Mouse (Mus musculus): ENCODE results near the gene Cnst. TPM values are rescaled to one million over a fixed set of nuclear protein-coding genes. Genes with fewer than 3 reads are reported as not detected.
"Not testable (repeated sequence)": the region's sequence is repeated elsewhere in the genome, so short reads cannot be mapped to it uniquely, and the experiment has no call there.

Gene Cnst
- polyA plus RNA-seq, 1 experiment: 25.8 TPM

DNA sequence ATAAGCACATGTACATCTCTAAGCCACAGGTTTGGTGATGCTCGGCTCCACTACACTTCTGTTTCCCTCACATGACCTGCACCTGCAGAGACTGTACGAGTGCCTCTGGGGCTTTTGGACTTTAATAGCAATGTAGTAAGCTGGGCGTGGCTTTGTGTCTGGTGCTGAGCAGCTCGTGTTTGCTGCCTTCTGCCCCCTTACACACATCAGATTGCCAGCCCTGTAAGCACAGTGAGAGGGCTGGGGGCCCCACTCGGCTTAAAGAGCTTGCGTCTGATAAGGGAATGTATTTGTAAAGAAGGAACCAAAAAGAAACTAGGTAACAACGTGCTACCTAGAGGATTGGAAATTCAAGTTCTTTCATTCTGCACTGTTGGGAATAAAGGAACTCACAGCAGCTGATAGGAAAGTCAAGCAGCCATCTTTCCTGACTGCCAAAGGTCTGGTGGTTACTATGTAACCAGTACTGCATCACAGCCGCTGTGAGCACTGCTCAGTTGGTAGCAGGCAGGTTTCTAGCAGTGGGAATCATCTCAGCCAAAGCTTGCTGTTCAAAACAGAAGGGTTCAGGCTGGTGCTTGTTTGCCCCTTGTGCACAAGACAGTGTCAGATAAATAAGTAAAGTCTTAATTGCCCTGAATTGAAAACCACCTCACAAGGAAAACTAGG lies 82.4 kb downstream of the Cnst start:
- Histone ChIP-seq H3K4me1 (ENCODE audit: control insufficient read depth, insufficient read depth, low read length) (no peaks in the 10 kb centered on the region), H3K4me3 (ENCODE audit: insufficient read depth, low read length) (no peak overlapping the region), H3K27ac (ENCODE audit: insufficient read depth, low read length) (no peak overlapping the region)
- TF ChIP-seq CTCF (IDR thresholded peaks at IDR 0.05; ENCODE audit: extremely low read depth, insufficient read depth, low read length): no peak
- TF ChIP-seq POLR2A (IDR thresholded peaks at IDR 0.05; ENCODE audit: extremely low read depth, insufficient read depth, low read length): no peak

DNA sequence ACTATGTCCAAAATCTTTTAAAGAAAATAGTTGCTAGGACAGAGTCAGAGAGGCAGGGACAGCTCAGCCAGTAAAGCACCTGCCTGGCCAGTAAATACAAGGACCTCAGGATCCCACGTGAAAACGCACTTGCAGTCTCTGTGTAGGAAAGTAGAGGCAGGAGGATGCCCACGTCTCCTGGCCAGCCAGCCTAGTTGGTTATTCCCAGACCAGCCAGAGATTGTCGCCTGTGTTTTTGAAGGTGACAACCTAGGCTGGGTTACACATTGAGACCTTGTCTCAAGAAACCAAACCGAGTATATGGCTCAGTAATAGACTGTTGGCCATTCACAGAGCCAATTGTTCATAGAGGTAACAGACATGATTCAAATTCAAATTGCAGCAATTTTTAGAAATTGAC lies 83.1 kb downstream of the Cnst start:
- H3K27ac ChIP-seq (ENCODE audit: insufficient read depth, low read length): no peak overlapping the region
- TF ChIP-seq POLR2A (IDR thresholded peaks at IDR 0.05; ENCODE audit: extremely low read depth, insufficient read depth, low read length) (no peak), CTCF (IDR thresholded peaks at IDR 0.05; ENCODE audit: extremely low read depth, insufficient read depth, low read length) (no peak)
- no peaks in the 10 kb centered on the region for H3K4me1 ChIP-seq (ENCODE audit: control insufficient read depth, insufficient read depth, low read length)
- H3K4me3 ChIP-seq (ENCODE audit: insufficient read depth, low read length): no peak overlapping the region

DNA sequence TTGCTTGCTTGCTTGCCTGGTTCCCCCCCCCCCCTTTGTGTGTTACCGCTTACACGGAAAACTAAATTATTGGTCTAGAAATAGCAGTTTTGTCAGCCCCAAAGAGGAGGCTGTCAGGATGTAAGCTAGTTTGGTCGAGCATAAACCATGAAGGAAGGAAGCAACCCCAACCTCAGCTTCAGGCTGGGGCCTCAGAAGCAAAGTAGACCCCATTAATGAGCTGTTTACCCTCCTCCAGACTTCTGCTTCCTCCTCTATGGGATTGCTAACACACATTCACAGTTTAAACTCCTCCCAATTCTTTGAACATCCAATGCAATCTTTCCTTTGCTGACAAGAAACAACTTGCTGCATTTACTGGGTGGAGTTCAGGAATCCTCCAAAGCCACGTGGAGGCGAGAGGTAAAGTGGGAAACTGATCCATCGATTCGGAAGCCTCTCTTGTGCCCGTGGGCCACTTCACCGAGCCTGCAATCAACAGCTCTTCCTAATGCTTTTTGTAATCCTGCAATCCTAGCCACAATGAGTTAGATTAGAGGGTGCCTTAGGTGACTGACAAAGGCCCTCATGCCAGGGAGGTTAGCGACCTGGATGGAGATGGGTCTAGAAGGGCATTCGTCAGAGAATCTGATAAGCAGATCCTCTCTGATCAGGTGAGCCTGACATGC lies 86.7 kb downstream of the Cnst start:
- Histone ChIP-seq H3K27ac (ENCODE audit: insufficient read depth, low read length) (no peak overlapping the region), H3K4me1 (ENCODE audit: control insufficient read depth, insufficient read depth, low read length) (no peaks in the 10 kb centered on the region), H3K4me3 (ENCODE audit: insufficient read depth, low read length) (no peak overlapping the region)
- TF ChIP-seq POLR2A (IDR thresholded peaks at IDR 0.05; ENCODE audit: extremely low read depth, insufficient read depth, low read length): no peak
- TF ChIP-seq CTCF (IDR thresholded peaks at IDR 0.05; ENCODE audit: extremely low read depth, insufficient read depth, low read length): no peak

DNA sequence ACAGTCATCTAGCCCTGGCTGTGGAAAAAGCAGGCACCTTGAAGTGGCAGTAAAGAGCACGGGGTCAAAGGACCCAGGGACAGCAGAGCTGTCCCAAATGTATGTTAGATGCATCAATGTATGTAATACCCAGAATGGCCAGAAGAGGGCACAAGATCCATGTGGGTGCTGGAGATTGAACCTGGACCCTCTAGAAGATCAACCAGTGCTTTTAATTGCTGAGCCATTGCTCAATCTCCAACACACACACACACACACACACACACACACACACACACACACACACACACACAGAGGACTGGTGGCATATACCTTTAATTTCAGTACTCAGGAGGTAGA lies 87.2 kb downstream of the Cnst start:
- no peak overlapping the region for H3K4me3 ChIP-seq (ENCODE audit: insufficient read depth, low read length)
- no peak overlapping the region for H3K27ac ChIP-seq (ENCODE audit: insufficient read depth, low read length)
- TF ChIP-seq POLR2A (IDR thresholded peaks at IDR 0.05; ENCODE audit: extremely low read depth, insufficient read depth, low read length) (no peak), CTCF (IDR thresholded peaks at IDR 0.05; ENCODE audit: extremely low read depth, insufficient read depth, low read length) (peak; percentile 45)
- H3K4me1 ChIP-seq (ENCODE audit: control insufficient read depth, insufficient read depth, low read length): no peaks in the 10 kb centered on the region

DNA sequence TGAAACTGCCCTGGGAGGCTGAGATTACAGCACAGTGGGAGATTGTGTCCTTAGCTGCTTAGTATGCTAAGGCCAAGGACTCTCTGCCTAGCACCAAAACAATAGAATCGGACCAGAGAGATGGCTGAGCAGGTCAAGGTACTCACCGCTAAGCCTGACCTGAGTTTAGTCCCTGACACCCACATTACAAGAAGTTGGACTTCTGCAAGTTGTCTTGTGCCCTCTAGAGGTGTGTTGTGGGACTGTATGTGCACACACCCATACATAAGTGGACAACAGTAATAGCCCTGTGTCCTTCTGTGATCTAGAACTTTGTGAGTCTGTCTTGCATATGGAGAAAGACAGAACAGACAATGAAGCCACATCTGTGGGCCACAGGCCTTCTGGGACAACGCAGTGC lies 88.0 kb downstream of the Cnst start:
- TF ChIP-seq POLR2A (IDR thresholded peaks at IDR 0.05; ENCODE audit: extremely low read depth, insufficient read depth, low read length) (no peak), CTCF (IDR thresholded peaks at IDR 0.05; ENCODE audit: extremely low read depth, insufficient read depth, low read length) (0 out of 2 replicates have a peak, but pooled peaks have one; percentile 6)
- Histone ChIP-seq H3K4me3 (ENCODE audit: insufficient read depth, low read length) (no peak overlapping the region), H3K27ac (ENCODE audit: insufficient read depth, low read length) (no peak overlapping the region), H3K4me1 (ENCODE audit: control insufficient read depth, insufficient read depth, low read length) (no peaks in the 10 kb centered on the region)

DNA sequence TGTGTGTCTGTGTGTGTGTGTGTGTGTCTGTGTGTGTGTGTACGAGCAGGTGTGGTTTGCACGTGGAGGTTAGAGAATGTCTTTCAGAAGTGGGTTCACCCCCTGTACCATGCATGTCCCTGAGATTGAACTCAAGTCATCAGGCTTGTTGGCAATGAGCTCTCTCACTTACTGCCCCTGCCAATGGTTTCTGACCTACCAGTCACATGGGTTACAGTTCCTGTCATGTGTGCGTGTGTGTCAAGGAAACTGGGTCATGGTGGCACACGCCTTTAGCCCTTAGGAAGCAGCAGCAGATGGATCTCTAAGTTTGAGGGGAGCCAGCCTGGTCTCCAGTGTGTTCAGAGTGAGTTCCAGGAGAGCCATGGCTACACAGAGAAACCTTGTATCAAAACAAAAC lies 96.6 kb downstream of the Cnst start:
- TF ChIP-seq CTCF (IDR thresholded peaks at IDR 0.05; ENCODE audit: extremely low read depth, insufficient read depth, low read length) (no peak), POLR2A (IDR thresholded peaks at IDR 0.05; ENCODE audit: extremely low read depth, insufficient read depth, low read length) (no peak)
- Histone ChIP-seq H3K4me1 (ENCODE audit: control insufficient read depth, insufficient read depth, low read length) (no peaks in the 10 kb centered on the region), H3K4me3 (ENCODE audit: insufficient read depth, low read length) (no peak overlapping the region)

DNA sequence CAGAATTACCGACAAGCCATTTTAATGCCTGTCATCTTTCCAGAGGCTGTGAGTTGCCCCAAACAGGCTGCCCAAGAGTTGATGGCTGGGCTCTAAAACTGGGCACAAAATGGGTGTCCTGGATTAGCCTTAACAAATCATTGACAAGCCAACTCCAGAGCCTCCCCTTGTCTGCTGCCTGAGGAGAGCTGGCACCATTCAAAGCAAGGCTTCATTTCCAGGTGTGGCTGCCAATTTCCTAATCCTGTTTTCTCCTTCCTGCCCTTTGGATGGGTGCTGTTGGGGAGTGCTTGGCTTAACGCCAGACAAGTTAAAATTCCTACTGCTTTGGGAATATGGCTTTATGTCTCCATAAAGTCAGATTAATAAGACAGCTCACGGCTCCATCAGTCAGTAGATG lies 98.0 kb downstream of the Cnst start:
- H3K4me1 ChIP-seq (ENCODE audit: control insufficient read depth, insufficient read depth, low read length): no peaks in the 10 kb centered on the region
- no peak overlapping the region for H3K27ac ChIP-seq (ENCODE audit: insufficient read depth, low read length)
- H3K4me3 ChIP-seq (ENCODE audit: insufficient read depth, low read length): no peak overlapping the region
- TF ChIP-seq POLR2A (IDR thresholded peaks at IDR 0.05; ENCODE audit: extremely low read depth, insufficient read depth, low read length): no peak
- TF ChIP-seq CTCF (IDR thresholded peaks at IDR 0.05; ENCODE audit: extremely low read depth, insufficient read depth, low read length): no peak

More for the DNA sequence above, 96.6 kb downstream of the Cnst start:
- no peak overlapping the region for H3K27ac ChIP-seq (ENCODE audit: insufficient read depth, low read length)

DNA sequence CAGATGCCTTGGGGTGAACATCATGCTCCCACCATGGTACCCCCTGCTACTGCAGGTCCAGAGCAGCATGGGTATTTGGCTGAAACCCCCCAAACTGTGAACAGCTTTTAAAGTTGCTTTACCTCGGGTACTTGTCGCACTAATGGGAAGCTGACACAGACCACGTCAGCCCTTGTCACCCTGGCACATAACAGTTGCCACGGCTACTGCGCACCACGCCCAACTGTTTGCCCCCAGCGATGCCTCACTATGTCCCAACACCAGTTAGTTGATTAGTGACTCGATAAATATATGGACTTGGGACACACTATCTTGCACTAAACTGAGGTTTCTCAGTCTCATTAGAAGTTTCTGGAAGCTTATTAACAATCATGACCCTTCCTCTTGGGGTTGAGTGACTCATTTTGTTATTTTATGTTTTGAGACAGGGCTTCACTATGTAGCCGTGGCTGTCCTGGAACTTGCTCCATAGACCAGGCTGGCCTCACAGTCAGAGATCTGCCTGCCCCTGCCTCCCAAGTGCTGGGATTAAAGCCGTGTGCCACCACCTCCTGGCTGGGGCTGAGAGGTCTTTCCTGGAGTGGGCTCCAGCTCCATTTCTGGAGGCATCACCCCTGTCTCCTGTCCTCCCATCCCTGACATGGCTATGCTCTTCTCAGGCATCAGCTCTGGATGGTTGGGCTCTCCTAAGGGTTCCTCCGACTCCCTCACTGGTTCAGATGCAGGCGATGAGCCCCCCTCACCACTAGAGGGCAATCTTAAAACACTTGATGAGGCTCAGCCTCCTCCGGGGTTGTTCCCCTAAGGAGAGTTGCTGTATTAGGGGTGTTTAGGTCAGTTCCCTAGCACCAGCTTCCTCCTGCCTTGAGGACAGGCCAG lies 99.2 kb downstream of the Cnst start:
- H3K4me3 ChIP-seq (ENCODE audit: insufficient read depth, low read length): no peak overlapping the region
- H3K4me1 ChIP-seq (ENCODE audit: control insufficient read depth, insufficient read depth, low read length): no peaks in the 10 kb centered on the region
- TF ChIP-seq CTCF (IDR thresholded peaks at IDR 0.05; ENCODE audit: extremely low read depth, insufficient read depth, low read length) (peak; percentile 90), POLR2A (IDR thresholded peaks at IDR 0.05; ENCODE audit: extremely low read depth, insufficient read depth, low read length) (no peak)
- H3K27ac ChIP-seq (ENCODE audit: insufficient read depth, low read length): no peak overlapping the region

DNA sequence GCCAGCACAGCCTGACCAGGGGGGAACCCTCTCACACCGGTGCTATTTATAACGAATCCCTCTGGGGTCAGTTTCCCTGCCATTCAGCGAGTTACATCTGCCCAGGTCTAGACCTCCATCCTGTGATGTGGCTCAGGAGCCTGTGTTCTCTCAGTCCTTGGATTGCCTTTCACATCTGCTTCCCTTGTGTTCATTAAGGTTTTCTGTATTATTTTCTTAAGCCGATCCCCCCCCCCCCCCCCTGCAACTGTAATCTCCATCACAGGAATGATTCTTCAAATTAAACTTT lies 99.8 kb downstream of the Cnst start:
- Histone ChIP-seq H3K4me3 (ENCODE audit: insufficient read depth, low read length) (no peak overlapping the region), H3K27ac (ENCODE audit: insufficient read depth, low read length) (no peak overlapping the region)
- TF ChIP-seq POLR2A (IDR thresholded peaks at IDR 0.05; ENCODE audit: extremely low read depth, insufficient read depth, low read length) (no peak), CTCF (IDR thresholded peaks at IDR 0.05; ENCODE audit: extremely low read depth, insufficient read depth, low read length) (no peak)

DNA sequence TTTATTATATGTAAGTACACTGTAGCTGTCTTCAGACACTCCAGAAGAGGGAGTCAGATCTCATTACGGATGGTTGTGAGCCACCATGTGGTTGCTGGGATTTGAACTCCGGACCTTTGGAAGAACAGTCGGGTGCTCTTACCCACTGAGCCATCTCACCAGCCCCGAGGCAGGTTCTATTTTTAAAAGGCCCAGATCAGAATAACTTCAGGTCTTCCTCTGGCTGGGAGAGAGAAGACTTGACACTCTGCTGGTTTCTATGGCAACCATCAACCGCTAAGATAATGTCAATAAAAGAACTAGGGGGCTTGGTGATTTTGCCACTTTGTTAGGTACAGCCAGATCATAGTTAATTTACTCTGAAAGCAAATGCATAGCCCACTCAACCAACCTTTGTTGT lies 102.5 kb downstream of the Cnst start:
- H3K27ac ChIP-seq (ENCODE audit: insufficient read depth, low read length): not testable (repeated sequence)

More for the DNA sequence above, 99.8 kb downstream of the Cnst start:
- no peaks in the 10 kb centered on the region for H3K4me1 ChIP-seq (ENCODE audit: control insufficient read depth, insufficient read depth, low read length)

More for the DNA sequence above, 102.5 kb downstream of the Cnst start:
- not testable (repeated sequence) for H3K4me1 ChIP-seq (ENCODE audit: control insufficient read depth, insufficient read depth, low read length); H3K4me3 ChIP-seq (ENCODE audit: insufficient read depth, low read length)

All from cortical plate, adult 2 months (tissue).